Mouse (Mus musculus): ENCODE data around the gene Poln. TPM values are rescaled to one million over a fixed set of nuclear protein-coding genes. Genes with fewer than 3 reads are reported as not detected.

Gene Poln
- total RNA-seq, 2 experiments from 2014 or later = 0.61 to 1.0 TPM

DNA sequence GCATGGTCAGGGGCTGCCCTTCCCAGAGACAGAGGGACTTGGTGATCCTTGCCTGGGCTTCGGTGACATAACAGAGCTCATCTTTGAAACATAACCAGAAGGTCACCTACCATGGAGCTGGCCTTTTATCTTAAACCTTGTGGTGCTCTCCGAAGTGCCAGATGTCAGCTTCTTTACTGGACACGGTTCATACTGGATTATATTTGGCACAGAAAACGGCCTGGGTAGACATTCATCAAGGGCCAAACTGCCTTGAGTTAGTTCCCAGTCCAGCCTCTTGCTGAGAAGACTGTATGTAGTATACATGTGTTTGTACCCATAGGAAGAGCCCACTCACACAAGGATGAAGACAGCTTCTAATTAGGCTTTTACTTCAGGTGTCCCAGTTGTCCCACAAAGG, 162.4 kb downstream of the Poln start:
- DNase-seq (ENCODE audit: low spot score in 2 of 2) = no peak
- Histone ChIP-seq H3K4me3 (no peak overlapping the region), H3K27ac (no peak overlapping the region)
- no peak for TF ChIP-seq CTCF (conservative IDR thresholded peaks at IDR 0.05)

DNA sequence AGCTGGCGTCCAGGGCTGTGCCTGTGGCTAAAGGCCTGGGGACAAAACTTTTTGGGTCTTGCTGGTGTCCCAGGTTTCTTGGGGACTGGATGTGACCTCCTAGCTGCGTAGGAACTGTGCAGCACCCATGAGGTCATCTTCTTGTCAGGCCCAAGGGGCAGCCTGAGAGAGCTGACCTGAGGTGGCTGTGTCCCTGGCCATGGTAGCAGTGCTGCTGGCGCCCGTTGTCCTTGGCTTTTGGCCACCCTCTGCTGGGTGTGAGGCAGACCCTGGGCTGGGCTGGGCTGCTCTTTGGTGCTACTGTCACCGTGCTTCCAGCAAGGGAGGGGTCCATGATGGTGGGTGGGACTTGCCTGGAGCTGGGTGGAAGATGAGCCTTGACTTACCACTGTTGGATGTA, 164.6 kb downstream of the Poln start:
- no peak for DNase-seq (ENCODE audit: low spot score in 2 of 2)
- Histone ChIP-seq H3K27ac (no peak overlapping the region), H3K4me3 (no peak overlapping the region)
- TF ChIP-seq CTCF (conservative IDR thresholded peaks at IDR 0.05) = no peak

DNA sequence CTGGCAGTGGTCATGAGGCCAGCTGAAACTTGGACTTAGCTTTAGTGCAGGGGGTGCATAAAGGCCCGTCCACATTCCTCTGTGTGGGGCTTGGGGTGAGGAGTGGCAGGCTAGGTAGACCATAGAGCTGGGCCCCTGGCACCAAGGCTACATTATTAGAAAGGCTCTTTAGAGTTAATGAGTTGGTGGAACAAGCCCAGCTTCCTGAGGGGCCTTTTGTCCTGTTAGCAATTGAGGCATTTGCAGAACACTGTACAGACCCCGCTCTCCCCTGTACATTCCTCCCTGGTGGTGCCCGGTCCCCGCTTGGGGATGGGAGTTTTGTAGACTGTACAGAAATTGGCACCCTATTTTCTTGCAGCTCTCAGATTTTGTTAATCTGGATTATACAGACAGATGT, 166.6 kb downstream of the Poln start:
- H3K4me3 ChIP-seq = no peak overlapping the region
- no peak for DNase-seq (ENCODE audit: low spot score in 2 of 2)
- TF ChIP-seq CTCF (conservative IDR thresholded peaks at IDR 0.05) = no peak
- H3K27ac ChIP-seq = no peak overlapping the region

DNA sequence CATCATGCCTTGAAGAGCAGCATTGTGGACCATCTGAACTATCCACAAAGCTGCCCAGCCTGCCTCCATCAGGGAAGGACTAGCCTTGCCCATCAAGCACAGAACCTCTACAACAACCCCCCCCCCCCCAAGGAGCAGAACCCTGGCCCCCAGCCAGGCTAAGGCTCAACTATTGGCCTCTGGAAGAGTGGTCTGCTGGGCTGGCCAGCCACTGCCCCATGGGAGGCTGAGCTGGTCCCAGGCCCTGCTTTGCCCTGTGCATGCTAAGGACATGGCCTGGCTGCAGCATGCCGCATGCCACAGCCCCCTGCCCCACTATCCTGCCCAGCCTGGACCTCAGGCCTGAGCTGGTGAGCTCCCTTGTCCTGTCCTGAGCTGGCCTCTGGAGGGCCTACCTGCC, 167.8 kb downstream of the Poln start:
- TF ChIP-seq CTCF (conservative IDR thresholded peaks at IDR 0.05) = no peak
- H3K27ac ChIP-seq = no peak overlapping the region
- H3K4me3 ChIP-seq = no peak overlapping the region
- DNase-seq (ENCODE audit: low spot score in 2 of 2) = no peak

DNA sequence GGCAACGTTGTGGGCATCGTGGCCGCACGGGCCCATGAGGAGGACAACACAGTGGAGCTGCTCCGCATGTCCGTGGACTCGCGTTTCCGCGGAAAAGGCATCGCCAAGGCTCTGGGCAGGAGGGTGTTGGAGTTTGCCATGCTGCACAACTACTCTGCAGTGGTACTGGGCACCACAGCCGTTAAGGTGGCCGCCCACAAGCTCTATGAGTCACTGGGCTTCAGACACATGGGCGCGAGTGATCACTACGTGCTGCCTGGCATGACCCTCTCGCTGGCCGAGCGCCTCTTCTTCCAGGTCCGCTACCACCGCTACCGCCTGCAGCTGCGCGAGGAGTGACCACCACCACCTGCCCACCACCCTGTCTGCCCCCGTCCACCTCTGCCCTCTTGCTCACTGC, 168.4 kb downstream of the Poln start:
- Histone ChIP-seq H3K27ac (no peak overlapping the region), H3K4me3 (no peak overlapping the region)
- no peak for TF ChIP-seq CTCF (conservative IDR thresholded peaks at IDR 0.05)
- no peak for DNase-seq (ENCODE audit: low spot score in 2 of 2)

DNA sequence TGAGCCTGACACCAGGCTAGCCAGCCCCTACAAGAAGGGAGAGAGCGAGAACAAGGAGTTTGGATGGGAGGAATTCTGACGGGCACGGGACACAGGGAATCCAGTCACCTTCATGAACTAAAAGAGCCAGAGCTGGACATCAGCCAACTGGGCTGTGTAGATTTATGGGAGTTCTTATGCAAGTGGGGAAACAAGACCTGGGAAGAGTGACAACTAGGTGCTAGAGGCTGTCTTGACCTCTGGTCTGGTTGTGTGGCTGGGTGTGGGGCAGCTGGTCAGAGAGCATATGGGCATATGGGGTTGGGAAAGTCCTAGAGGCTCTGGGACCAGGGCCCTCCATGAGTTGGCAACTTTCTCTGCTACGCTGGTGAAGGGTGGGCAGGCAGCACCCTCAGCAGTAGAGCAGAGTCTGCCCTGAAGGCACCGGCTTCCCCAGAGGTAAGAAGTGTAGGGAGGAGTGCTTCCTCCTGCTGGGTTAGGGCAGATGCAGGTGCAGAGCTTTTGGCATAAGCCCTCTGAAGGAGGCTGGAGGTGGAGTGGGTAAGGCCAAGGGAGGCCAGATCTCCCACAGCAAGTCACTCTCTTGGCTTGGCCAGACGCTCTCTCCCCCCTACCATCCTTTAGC, 169.7 kb downstream of the Poln start:
- no peak for TF ChIP-seq CTCF (conservative IDR thresholded peaks at IDR 0.05)
- DNase-seq (ENCODE audit: low spot score in 2 of 2) = no peak
- Histone ChIP-seq H3K4me3 (peak overlapping the region; percentile 13; the same call in 1 of the 2 replicates), H3K27ac (no peak overlapping the region)

DNA sequence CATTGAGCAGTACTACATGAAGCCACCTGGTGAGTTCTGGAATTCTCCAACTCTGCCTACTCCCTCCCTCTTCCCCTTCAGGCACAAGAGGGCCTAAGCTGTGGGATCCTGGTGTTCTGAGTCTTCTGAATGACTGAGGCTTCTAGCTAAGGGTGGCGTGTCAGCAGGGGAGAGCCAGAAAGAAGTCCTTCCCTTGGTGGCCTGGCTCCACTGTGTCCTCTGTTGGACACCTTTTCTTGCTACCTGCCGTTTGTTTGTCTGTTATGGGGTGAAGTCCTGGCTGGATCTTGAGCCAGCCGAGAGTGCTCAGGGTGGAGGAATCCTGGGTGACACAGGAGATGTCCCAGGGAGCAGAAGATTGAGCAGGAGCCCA, 170.8 kb downstream of the Poln start:
- DNase-seq (ENCODE audit: low spot score in 2 of 2) = no peak
- TF ChIP-seq CTCF (conservative IDR thresholded peaks at IDR 0.05) = no peak
- Histone ChIP-seq H3K27ac (no peak overlapping the region), H3K4me3 (peak overlapping the region; percentile 73)

DNA sequence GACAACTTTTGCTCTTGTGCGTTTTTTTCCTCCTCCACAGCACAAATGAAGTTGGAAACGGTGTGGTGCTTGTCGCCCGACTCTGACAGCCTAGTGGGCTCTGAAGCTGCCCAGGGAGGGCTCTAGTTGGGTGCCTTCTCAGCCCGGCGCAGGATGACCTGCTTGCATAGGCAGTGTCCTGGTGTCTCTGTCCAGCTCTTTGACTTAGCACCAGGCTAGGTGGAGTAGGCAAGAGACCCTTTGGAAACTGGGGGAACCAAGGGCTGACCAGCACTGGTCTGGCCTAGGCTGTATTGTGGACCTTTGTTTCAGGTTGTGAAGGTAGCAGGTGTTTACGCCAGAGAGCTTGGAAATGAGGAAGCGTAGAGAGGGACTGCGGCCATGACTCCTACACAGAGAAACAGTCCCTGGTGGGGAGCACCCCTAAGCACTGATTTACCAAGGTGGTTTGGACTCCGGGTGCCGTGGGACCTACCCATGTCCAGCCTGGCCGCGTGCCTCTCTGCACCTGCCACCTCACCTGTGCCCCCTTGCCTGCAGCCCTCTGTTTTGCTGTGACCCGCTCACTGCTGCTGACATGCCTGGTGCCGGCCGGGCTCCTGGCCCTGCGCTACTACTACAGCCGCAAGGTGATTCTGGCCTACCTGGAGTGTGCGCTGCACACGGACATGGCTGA, 171.3 kb downstream of the Poln start:
- Histone ChIP-seq H3K4me3 (peak overlapping the region; percentile 73), H3K27ac (peak overlapping the region; percentile 97)
- TF ChIP-seq CTCF (conservative IDR thresholded peaks at IDR 0.05) = no peak
- DNase-seq (ENCODE audit: low spot score in 2 of 2) = no peak

DNA sequence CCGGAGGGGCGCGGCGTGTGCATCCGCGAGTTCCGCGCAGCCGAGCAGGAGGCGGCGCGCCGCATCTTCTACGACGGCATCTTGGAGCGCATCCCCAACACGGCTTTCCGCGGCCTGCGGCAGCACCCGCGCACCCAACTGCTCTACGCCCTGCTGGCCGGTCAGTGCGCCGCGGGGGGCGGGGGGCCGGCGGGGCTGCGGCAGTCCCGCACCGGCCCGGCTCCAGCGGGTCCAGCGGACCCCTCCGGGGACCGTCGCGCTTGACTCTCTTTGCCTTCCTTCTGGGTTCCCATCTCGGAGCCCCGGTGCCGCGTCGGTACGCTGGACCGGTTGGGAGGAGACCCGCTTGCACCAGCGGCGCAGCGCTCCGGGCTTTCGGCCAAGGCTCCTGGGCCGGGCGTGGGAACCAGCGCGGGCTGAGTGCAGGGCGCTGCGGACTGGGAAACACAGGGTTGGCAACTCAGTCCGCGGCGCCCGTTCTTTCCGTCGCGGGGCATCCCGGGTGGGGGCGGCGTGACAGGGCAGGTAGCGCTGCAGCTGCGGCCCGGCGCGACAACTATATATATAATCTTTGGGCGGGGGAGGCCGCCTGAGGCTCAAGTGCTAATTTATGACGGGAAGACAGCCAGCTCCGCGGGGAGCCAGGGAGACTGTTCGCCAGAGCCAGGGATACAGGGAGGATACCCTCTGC, 172.1 kb downstream of the Poln start:
- Histone ChIP-seq H3K27ac (peak overlapping the region; percentile 97), H3K4me3 (peak overlapping the region; percentile 73)
- no peak for TF ChIP-seq CTCF (conservative IDR thresholded peaks at IDR 0.05)
- peak; percentile 52 to 62 for DNase-seq (ENCODE audit: low spot score in 2 of 2)

DNA sequence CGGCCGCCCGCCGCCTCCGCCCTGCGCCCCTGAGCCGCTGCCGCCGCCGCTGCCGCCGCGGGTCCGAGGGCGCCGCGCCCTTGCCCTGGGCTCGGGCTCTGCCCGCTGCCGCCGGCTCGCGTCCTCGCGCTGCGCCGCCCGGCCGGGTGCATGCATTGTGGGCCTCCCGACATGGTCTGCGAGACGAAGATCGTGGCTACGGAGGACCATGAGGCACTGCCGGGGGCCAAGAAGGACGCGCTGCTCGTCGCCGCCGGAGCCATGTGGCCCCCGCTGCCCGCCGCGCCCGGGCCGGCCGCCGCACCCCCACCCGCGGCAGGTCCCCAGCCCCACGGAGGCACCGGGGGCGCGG, 172.6 kb downstream of the Poln start:
- Histone ChIP-seq H3K4me3 (peak overlapping the region; percentile 73), H3K27ac (peak overlapping the region; percentile 97)
- no peak for TF ChIP-seq CTCF (conservative IDR thresholded peaks at IDR 0.05)
- DNase-seq (ENCODE audit: low spot score in 2 of 2) = no peak

DNA sequence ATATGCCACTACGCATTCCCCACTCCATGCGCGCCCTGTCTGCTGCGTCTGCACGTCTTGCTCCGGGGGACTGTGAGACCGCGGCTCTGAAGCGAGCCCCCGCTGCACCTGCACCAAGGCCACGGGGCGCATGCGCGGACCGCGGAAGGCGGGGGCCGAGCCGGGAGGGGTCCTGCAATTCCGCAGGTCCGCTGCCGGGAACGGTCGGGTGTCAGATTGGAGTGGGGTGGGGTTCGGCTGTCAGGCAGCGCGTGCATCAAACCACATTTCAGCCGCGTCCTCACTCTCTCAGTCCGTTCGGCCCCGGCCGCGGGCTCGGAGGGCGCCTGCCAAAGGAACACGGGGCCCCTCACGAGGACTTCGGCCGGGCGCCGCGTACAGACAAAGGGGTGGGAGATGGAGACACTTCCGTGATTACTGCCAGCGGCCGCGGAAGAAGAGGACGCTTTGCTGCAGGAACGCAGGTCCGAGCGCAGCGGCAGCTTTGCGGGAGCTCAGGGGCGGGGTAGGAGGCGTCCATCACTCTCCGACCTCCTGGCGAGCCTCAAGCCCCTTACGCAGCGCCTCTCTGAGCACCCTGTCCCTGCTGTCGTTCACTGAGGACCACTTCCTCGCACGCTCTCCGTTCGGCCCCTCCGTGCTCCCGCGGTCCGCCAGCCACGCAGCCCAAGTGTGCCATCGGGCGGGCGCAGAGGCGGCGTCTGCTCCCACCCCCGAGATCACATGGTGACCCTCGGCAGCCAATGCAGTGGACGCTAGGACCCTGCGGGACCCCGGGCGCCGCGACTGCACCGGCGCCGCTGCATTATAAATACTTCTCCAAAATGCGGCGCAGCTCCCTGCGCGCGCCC, 173.2 kb downstream of the Poln start, which contains the start of gene Nat8l:
Gene Nat8l (plus strand): TSS at position 142 of the 851 bp plus-strand sequence.
- Histone ChIP-seq H3K4me3 (peak within 1 kb of the TSS; percentile 73), H3K27ac (peak within 1 kb of the TSS; percentile 97)
- DNase-seq (ENCODE audit: low spot score in 2 of 2) = peak; percentile 90 to 92
- no peak for TF ChIP-seq CTCF (conservative IDR thresholded peaks at IDR 0.05)

DNA sequence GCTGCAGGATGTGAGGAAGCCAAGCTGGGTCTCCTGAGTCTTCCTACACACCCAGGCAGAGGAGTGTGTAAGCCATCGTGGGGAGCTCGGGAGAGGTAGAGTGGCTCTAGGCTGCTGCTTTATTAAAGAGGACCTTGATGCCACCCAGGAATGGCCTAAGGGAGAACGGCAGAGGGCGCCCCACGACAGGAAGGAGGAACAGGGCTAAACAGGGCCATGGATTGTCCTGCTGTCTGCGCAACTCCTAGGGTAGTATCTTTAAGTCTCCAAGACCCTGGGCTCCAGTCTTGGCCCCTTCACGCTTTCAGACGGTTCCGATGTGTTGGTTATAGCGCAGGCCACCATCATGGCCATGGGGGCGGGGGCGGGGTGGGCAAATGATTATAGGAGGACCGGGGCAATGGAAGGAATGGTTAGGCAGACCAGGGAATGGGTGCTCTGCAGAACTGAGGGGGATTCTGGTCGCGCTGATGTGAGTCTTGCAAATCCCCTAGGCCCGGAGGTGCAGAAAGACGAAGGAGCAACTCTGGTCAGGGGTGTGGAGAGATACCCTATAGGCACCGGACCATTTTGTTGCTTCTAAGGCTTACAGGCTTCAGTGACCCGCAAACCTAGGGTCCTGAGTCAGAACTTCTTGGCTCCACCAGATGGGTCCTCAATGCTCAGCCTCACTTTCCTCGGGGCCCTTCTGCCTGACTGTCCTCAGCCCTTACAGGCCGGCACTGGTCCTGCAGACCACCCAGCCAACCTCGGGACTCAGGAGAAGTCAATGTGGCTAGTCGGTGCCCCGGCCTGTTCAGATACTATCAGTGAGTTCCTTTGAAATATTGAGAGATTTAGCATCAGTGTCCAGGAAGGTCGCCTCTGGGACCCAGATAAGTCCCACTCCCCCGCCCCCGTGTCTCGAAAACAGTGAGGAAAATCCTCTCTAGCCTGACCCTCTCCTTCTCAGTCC, 174.3 kb downstream of the Poln start:
- TF ChIP-seq CTCF (conservative IDR thresholded peaks at IDR 0.05) = peak; percentile 81
- peak; percentile 68 to 74 for DNase-seq (ENCODE audit: low spot score in 2 of 2)
- peak overlapping the region; percentile 97 for H3K27ac ChIP-seq
- H3K4me3 ChIP-seq = peak overlapping the region; percentile 73

Data from layer of hippocampus, adult 2 months (tissue).